Mouse (Mus musculus) neural tube, embryonic 11.5 days (tissue): Measurements from ENCODE around the gene Zscan29. TPM values are rescaled to one million over a fixed set of nuclear protein-coding genes. Genes with fewer than 3 reads are reported as not detected.

Source experiments
- ATAC-seq: fragments of 200-750 bp; cut with Nextera tagmentation; 2 replicates; pipeline ENCODE4 v1.8.0; 2017; ENCODE audit warnings: moderate number of reproducible peaks, mild to moderate bottlenecking, moderate TSS enrichment, moderate library complexity; ENCODE audit not compliant: insufficient read depth, low FRiP score, low TSS enrichment
- DNase-seq: peaks from one replicate; pipeline ENCODE4 v3.0.0-alpha.2; 2015; ENCODE audit warnings: low spot score
- H3K27ac ChIP-seq: fragments of 300-500 bp; sonication (generic); 2 replicates; pipeline ENCODE4 v1.5.1; 2014; ENCODE audit warnings: low read depth, mild to moderate bottlenecking, low read length
- H3K27me3 ChIP-seq: fragments of 300-500 bp; sonication (generic); 2 replicates; pipeline ENCODE4 v1.6.1; 2014; ENCODE audit warnings: mild to moderate bottlenecking, low read length, mixed read lengths; ENCODE audit not compliant: control insufficient read depth, insufficient read depth
- H3K36me3 ChIP-seq: fragments of 300-500 bp; sonication (generic); 2 replicates; pipeline ENCODE4 v1.6.1; 2014; ENCODE audit warnings: mild to moderate bottlenecking, low read length, moderate library complexity, mixed read lengths; ENCODE audit not compliant: control insufficient read depth, insufficient read depth
- H3K4me1 ChIP-seq: fragments of 300-500 bp; sonication (generic); 2 replicates; pipeline ENCODE4 v1.6.1; 2014; ENCODE audit warnings: low read length, mixed read lengths; ENCODE audit not compliant: control insufficient read depth, insufficient read depth
- H3K4me2 ChIP-seq: fragments of 300-500 bp; sonication (generic); 2 replicates; pipeline ENCODE4 v1.6.1; 2014; ENCODE audit warnings: low read depth, mild to moderate bottlenecking, moderate library complexity
- H3K4me3 ChIP-seq: fragments of 300-500 bp; sonication (generic); 2 replicates; pipeline ENCODE4 v1.5.1; 2014; ENCODE audit warnings: low read depth, low read length
- H3K9ac ChIP-seq: fragments of 300-500 bp; sonication (generic); 2 replicates; pipeline ENCODE4 v1.6.1; 2014; ENCODE audit warnings: mild to moderate bottlenecking, low read length
- H3K9me3 ChIP-seq: fragments of 300-500 bp; sonication (generic); 2 replicates; pipeline ENCODE4 v1.6.1; 2016; ENCODE audit warnings: low read length; ENCODE audit not compliant: control insufficient read depth
- WGBS: fragments of 180-500 bp; shearing (Covaris S2); extraction: QIAGEN DNeasy Blood & Tissue Kit; methylation state at CpG from one replicate; pipeline ENCODE4 v1.1.7; 2014; 5-methylcytosine and 5-hydroxymethylcytosine counted together
- polyA plus RNA-seq: library from polyadenylated mRNA; unstranded; fragments of >200 nt; fragmentation: Nextera tagmentation; extraction: Ambion mirVana; gene quantifications from 2 replicates; pipeline ENCODE4 v1.2.1, GENCODE M21; 2014

The Zscan29 gene
- polyA plus RNA-seq, 1 experiment from 2014 or later = 15.0 TPM

GRCm38 (mm10) chr2:121141216-121142035 is 29.5 kb downstream of the Zscan29 start:
- H3K36me3 ChIP-seq = peaks cover 4% of the 10 kb centered on the region; the same call in 1 of the 2 replicates
- 76% methylated on average over 16 of the region's 16 CpGs for WGBS

GRCm38 (mm10) chr2:121140018-121140882 is 30.7 kb downstream of the Zscan29 start, which contains the start of the genes Adal and Lcmt2:
TSS of gene Adal (plus strand) at chr2:121140428.
TSS of gene Lcmt2 (minus strand) at chr2:121140653.
- peak within 1 kb of the TSS; percentile 66 for H3K4me3 ChIP-seq
- ATAC-seq (peak; percentile 92), DNase-seq (peak; percentile 92)
- peak within 1 kb of the TSS; percentile 86 for H3K9ac ChIP-seq
- no peaks in the 10 kb centered on the region for H3K9me3 ChIP-seq
- H3K36me3 ChIP-seq = peaks cover 4% of the 10 kb centered on the region; the same call in 1 of the 2 replicates
- peak within 1 kb of the TSS; percentile 97 for H3K27ac ChIP-seq
- H3K4me1 ChIP-seq = peaks cover 8% of the 10 kb centered on the region
- H3K27me3 ChIP-seq = no peaks in the 10 kb centered on the region
- WGBS = under 1% methylated on average over 87 of the region's 87 CpGs
- H3K4me2 ChIP-seq = peak within 1 kb of the TSS; percentile 91

More at GRCm38 (mm10) chr2:121141216-121142035, 29.5 kb downstream of the Zscan29 start:
- no peaks in the 10 kb centered on the region for H3K27me3 ChIP-seq
- peak overlapping the region; percentile 97 for H3K27ac ChIP-seq
- ATAC-seq (no peak), DNase-seq (no peak)
- H3K4me1 ChIP-seq = peaks cover 8% of the 10 kb centered on the region
- peak overlapping the region; percentile 86 for H3K9ac ChIP-seq
- H3K4me2 ChIP-seq = peak overlapping the region; percentile 91
- no peaks in the 10 kb centered on the region for H3K9me3 ChIP-seq
- H3K4me3 ChIP-seq = peak overlapping the region; percentile 66

GRCm38 (mm10) chr2:121139266-121140017 is 31.5 kb downstream of the Zscan29 start:
- Histone ChIP-seq H3K27ac (peak overlapping the region; percentile 97), H3K4me3 (peak overlapping the region; percentile 66), H3K36me3 (peaks cover 4% of the 10 kb centered on the region; the same call in 1 of the 2 replicates), H3K4me2 (peak overlapping the region; percentile 91), H3K9me3 (no peaks in the 10 kb centered on the region), H3K9ac (peak overlapping the region; percentile 86), H3K27me3 (no peaks in the 10 kb centered on the region), H3K4me1 (peaks cover 8% of the 10 kb centered on the region)
- ATAC-seq (peak; percentile 17; the same call in 1 of the 2 replicates), DNase-seq (no peak)
- WGBS = 54% methylated on average over 29 of the region's 29 CpGs

- H3K4me3 ChIP-seq = no peak overlapping the region
- ATAC-seq (no peak), DNase-seq (no peak)
- H3K27me3 ChIP-seq = no peaks in the 10 kb centered on the region
- 96% methylated on average over 4 of the region's 4 CpGs for WGBS
- no peak overlapping the region for H3K4me2 ChIP-seq
- H3K9ac ChIP-seq = no peak overlapping the region
- no peak overlapping the region for H3K27ac ChIP-seq
- peaks cover 4% of the 10 kb centered on the region; the same call in 1 of the 2 replicates for H3K36me3 ChIP-seq
- no peaks in the 10 kb centered on the region for H3K9me3 ChIP-seq
- peaks cover 8% of the 10 kb centered on the region for H3K4me1 ChIP-seq
Observed at GRCm38 (mm10) chr2:121137371-121137770, 33.6 kb downstream of the Zscan29 start.

GRCm38 (mm10) chr2:121132822-121133221 is 38.1 kb downstream of the Zscan29 start:
- Histone ChIP-seq H3K4me1 (no peaks in the 10 kb centered on the region), H3K4me2 (no peak overlapping the region), H3K27me3 (no peaks in the 10 kb centered on the region), H3K36me3 (peaks cover 2% of the 10 kb centered on the region; the same call in 1 of the 2 replicates), H3K9ac (no peak overlapping the region), H3K27ac (no peak overlapping the region), H3K9me3 (no peaks in the 10 kb centered on the region), H3K4me3 (no peak overlapping the region)
- DNase-seq (no peak), ATAC-seq (no peak)
- 86% methylated on average over 1 of the region's 1 CpGs for WGBS

GRCm38 (mm10) chr2:121128865-121129620 is 41.9 kb downstream of the Zscan29 start:
- WGBS = 78% methylated on average over 9 of the region's 9 CpGs
- Histone ChIP-seq H3K9ac (no peak overlapping the region), H3K27ac (no peak overlapping the region), H3K9me3 (no peaks in the 10 kb centered on the region), H3K27me3 (no peaks in the 10 kb centered on the region), H3K36me3 (no peaks in the 10 kb centered on the region), H3K4me2 (no peak overlapping the region), H3K4me3 (no peak overlapping the region), H3K4me1 (no peaks in the 10 kb centered on the region)
- ATAC-seq = no peak
- DNase-seq = no peak

- H3K4me2 ChIP-seq = no peak overlapping the region
- no peaks in the 10 kb centered on the region for H3K36me3 ChIP-seq
- H3K27me3 ChIP-seq = no peaks in the 10 kb centered on the region
- H3K27ac ChIP-seq = no peak overlapping the region
- ATAC-seq (no peak), DNase-seq (no peak)
- 90% methylated on average over 1 of the region's 1 CpGs for WGBS
- no peaks in the 10 kb centered on the region for H3K9me3 ChIP-seq
- no peaks in the 10 kb centered on the region for H3K4me1 ChIP-seq
- no peak overlapping the region for H3K9ac ChIP-seq
- no peak overlapping the region for H3K4me3 ChIP-seq
Observed at GRCm38 (mm10) chr2:121127536-121127935, 43.4 kb downstream of the Zscan29 start.
